Mouse (Mus musculus): Measurements from ENCODE around the gene Meltf.

DNA sequence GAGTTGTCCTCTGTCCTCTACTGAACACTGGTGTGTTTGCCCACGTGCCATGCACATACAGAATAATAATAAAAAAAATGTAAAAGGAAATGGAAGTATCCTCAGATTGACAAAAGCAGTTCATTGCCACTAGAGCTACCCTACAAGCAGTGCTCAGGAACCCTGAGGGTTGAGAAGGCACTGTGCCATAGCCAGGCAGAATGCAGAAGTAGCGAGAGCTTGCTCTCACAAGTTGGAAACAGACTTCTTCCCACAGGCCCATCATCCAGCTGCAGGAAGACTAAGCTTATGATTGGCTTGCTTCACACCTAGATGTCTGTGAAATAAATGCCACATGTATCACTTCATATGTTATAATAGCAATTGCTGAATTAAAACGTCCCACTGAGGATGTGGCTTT lies 11.7 kb upstream of the Meltf start:
- TF ChIP-seq CTCF (IDR thresholded peaks at IDR 0.05; ENCODE audit: control insufficient read depth, insufficient read depth, insufficient read length) (no peak), CEBPB (IDR thresholded peaks at IDR 0.05; ENCODE audit: low read depth) (no peak), USF1 (IDR thresholded peaks at IDR 0.05; ENCODE audit: low read depth) (no peak), MYOG (IDR thresholded peaks at IDR 0.05; ENCODE audit: control insufficient read depth, extremely low read depth, insufficient read length) (no peak), MAX (IDR thresholded peaks at IDR 0.05) (no peak), MYOD1 (IDR thresholded peaks at IDR 0.05; ENCODE audit: control insufficient read depth, insufficient read length, low read depth) (no peak), FOSL1 (IDR thresholded peaks at IDR 0.05; ENCODE audit: insufficient read depth, low read length, poor library complexity, severe bottlenecking) (no peak)

All from C2C12 (cell line).